Mouse (Mus musculus): ENCODE results near the gene Satb2.

The Satb2 gene

DNA sequence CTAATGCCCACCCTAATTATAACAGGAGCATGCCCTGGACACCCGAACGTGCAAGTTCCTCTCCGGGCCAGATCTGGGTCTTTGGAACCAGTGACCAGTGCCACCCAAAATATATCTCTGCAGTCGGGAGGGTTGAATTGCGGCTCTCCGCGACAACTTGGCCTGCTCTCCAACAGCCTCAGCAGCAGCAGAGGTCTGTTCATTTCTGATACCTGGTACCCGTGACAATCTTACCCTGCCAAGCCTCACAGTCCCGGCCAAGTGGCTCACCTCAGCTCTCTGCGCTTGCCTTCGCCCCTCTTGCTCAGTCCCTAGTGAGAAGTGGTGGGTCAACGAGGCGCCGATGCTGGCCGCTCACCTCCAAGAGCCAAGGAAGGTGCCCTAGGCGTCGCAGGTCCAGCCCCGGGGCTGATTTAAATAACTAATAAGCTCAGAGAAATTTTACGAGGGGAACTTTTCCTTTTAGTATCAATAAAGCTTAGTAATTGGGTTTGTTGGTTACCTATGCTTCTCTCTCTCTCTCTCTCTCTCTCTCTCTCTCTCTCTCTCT, at the start of gene Satb2:
Gene Satb2, minus strand, starts transcription at position 500 of the 550 bp plus-strand sequence.
- no peak for DNase-seq (ENCODE audit: low spot score)

DNA sequence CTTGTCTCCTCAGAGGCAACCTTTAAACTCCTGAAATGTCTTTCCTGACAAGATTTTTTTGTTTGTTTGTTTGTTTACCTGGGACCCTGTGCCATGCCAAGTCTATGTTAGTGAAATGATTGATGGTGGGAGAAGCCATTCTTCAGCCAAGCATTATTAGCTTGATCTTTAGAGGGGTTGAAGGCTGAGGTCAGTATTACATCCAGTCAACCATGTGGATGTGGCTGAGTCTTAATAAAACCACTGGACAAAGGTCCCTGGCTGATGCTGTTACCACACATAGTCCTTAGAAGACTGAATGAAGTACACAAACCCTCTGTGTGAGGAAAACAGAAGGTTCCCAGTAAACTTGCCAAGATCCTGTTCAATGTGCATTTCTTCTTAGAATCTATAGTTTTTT, 40.5 kb upstream of the Satb2 start:
- DNase-seq (ENCODE audit: low spot score): no peak

- no peak for DNase-seq (ENCODE audit: low spot score)
Measured at GRCm38 (mm10) chr1:57013856-57014255, 35.4 kb upstream of the Satb2 start.

DNA sequence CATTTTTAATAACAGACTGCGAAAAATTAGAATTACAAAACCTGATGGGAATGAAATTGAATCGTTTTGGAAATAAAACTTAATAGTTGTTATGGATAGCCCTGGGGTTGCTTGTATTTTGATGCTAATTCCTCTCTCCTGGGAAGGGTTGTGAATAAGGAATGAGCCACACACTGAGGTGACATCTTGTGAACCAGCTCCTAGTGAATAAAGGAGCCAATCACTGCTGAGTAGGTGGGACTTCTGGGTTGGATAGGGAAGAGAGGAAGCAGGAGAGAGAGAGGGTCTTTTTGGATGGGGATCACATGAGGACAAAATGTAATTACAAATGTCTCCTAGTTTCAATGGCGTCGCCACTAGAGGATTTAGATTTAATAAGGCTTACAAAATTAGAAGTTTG, 30.7 kb upstream of the Satb2 start:
- no peak for DNase-seq (ENCODE audit: low spot score)

GRCm38 (mm10) chr1:56995041-56995440, 16.6 kb upstream of the Satb2 start:
- no peak for DNase-seq (ENCODE audit: low spot score)

GRCm38 (mm10) chr1:56992310-56992709, 13.9 kb upstream of the Satb2 start:
- no peak for DNase-seq (ENCODE audit: low spot score)

DNA sequence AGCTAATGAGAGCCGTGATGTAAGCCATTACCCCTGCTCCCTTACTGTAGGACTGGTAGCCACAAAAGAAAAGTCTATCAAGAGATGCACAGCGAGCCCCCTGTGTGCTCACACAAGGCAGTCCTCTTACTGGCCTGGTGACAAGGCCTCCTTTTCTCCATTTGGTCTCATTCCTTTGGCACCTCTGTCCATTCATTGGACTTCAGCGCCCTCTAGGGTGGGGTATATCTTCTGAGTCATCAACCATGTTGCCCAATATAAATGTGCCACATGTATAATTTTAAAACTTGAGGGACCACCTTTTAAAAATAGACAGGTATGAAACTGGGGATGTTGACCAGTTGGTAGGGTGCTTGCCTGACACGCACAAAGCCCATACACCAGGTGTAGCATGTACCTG, 13.2 kb upstream of the Satb2 start:
- DNase-seq (ENCODE audit: low spot score): no peak

GRCm38 (mm10) chr1:56984483-56984810, 6.0 kb upstream of the Satb2 start:
- no peak for DNase-seq (ENCODE audit: low spot score)

DNA sequence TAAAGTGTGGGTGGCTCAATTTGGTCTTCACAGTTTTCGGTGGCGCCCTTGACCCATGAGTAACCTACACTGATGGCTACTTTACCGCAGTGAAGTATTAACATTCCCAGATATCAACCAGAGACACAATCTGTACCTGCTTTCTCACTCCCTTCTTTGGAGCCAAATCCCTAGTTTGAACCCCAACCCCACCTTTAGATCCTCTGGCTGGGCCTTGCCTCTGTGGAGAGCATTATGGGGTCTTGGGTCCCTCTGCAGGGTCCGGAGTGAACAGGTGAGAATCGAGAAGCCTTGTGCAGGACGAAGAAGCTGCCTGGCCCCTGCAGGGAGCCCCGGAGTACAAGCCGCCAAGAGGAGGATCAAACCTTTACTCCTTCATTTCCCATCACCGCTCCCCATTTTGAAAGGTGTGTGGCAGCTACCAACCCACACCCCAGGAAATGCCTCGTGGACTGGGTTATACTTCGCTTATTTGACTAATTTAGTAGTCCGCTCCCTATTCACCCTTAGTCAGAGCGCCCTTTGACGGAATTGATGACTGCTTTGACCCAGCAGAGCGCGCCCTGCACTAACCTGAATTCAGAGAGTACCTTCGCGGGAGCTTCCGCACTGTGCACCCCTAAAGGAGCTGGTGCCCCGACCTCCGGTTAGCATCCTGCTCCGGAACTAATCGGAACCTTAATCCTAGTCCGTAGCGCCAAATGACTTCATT, 5.5 kb upstream of the Satb2 start:
- DNase-seq (ENCODE audit: low spot score): no peak

- DNase-seq (ENCODE audit: low spot score): no peak
Measured at GRCm38 (mm10) chr1:56983100-56983590, 4.7 kb upstream of the Satb2 start.

DNA sequence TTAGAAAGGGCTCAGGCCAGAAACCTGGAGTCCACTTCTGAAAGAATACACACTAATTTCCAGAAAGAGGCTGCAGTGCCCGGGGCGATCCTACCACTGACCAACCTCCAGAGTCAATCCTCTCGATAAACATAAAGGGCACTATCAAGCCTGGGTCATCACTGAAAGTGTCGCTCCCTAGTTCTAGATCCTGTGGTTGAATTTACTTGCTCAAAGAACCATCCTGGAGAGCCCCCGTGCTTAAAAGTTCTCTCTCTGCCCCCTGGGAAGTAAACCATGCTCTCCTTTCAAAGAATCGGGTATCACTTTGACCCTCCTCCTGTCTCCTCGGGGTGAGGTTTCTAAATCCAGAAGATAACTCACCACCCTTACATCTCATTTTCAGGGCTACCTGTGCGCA, 4.2 kb upstream of the Satb2 start:
- no peak for DNase-seq (ENCODE audit: low spot score)

DNA sequence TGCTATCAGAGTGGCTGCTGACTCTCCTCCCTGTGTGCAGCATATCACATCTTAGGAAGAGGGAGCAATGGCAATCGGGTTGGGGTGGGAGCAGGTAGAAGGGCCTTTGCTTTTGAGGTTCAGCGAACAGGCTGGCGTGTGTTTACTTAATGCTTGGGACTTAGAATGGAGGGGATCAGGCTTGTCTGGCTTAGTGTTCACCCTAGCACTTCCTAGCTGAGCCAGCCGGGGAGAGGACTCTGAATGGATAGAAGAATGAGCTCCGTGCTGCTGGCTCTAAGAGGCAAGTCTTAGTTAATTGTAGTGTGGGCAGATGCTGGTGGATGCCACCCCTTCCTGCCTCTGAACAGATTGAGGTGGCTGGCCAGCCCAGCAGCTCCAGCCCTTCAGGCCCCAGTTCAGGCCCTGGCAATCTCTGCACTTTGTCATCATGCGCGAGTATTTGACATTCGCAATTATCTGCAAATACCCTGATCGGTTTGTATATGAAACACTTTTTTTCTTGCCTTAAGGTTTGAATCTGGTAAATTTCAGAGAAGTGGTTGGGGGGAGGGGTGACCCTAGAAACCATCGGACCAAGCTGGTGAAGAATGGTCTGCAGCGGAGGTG, 3.6 kb upstream of the Satb2 start:
- DNase-seq (ENCODE audit: low spot score): no peak

DNA sequence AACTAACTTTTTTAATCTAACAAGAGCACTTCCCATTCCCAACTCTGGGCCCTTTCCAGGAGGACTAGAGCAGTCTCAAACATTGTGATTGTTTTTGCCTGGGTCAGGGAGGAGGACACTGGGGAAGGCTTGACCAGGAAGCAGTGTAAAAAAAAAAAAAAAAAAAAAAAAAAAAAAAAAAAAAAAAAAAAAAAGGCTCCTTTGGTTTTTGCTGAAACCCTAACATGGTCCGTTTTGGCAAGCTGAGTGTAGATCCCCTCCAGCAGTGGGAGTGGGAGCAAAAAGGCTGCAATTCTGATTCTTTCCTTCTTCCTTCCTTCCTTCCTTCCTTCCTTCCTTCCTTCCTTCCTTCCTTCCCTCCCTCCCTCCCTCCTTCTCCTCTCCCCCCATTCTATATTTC, 3.1 kb upstream of the Satb2 start:
- DNase-seq (ENCODE audit: low spot score): no peak

- DNase-seq (ENCODE audit: low spot score): no peak
Measured at GRCm38 (mm10) chr1:56980631-56981275, 2.3 kb upstream of the Satb2 start.

DNA sequence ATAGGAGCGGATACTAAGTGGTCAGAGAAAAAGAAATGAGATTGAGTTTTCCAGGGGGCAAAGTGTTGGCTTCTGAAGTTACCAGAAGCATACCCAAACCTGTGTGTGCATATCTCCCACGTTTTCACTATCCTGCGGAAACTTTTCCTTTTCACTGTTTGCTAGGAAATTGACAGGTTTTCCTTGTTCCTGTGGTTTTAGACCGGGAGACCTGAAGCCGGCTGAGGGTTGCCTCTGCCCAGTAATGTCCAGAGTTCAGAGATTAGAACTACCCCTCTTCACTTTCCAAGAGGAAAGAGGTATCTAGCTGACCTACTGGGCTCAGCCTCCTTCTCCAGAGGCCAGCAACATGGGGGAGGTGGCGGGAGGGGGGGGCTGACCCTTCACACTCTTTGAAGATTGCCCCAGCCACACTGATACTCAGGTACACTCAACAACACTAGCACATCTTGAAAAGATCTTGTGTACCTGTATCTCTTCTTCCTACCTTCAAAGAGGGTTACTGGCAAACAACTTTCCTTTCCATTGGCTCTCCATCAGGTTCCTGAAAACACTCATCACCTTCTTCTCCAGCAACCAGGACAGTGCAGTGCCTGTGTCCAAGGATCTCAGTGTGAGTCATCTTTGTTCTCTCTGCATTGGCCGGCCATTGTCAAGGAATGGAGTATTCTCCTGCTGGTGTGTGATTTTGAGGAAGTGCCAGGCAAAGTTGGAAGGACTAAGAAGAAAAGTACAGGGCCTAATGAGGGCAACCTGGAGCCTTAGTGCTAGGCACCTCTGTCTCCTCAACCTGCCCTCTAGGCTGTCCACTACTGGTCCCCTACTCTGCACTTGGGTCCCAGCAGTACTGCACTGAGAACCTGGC, 1.3 kb upstream of the Satb2 start:
- no peak for DNase-seq (ENCODE audit: low spot score)

GRCm38 (mm10) chr1:56977201-56978100, 999 bp downstream of the Satb2 start:
- peak; percentile 54 for DNase-seq (ENCODE audit: low spot score)

DNA sequence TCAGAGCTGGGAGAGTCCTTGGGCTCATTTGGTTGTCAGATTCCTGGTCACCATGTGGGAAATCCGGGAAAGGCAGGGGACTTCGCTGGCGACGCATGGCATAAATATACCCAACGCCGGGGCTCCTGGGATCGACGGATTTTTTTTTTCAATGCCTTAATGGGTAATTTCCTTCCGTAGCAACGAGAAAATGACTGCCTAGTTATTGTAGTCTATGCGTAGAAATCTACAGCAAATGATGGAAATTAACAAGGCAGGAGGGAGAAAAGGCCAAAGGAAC, 1.7 kb downstream of the Satb2 start:
- DNase-seq (ENCODE audit: low spot score): no peak

DNA sequence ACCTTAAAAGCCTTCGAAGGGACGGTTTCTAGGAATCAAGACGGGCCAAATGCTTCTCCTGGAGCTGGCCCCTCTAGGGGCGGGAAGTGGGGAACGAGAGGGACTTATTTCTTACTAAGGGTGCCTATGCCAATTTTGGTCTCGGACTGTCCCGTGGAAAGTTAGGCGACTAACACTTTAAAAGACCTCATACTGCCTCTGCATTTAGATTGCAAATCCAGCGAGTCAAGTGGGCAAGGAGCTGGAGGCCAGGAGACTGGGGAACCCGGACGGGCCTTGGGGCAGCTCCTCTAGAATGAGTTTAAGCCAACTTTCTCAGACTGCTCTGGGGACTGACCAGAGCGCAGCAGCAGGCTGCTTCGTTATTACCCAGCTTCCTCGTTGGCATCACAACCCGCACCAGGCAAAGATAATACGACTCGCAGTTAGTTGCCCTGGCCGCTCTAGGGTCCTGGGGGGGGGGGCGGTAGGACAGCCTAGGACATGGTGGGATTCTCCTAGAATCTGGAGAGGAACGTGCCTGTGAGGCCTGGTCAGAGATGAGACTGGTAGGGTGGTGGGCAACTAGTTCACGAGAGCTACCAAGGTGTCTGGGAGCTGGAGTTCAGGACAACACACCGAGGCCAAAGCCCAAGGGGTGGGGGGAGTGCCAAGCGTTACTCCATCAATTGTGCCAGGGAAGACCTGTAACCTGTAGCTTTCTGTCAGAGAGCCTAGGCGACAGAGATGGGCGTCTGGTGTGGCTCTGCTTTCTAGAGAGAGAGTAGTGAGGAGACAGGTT, 2.2 kb downstream of the Satb2 start:
- DNase-seq (ENCODE audit: low spot score): no peak

DNA sequence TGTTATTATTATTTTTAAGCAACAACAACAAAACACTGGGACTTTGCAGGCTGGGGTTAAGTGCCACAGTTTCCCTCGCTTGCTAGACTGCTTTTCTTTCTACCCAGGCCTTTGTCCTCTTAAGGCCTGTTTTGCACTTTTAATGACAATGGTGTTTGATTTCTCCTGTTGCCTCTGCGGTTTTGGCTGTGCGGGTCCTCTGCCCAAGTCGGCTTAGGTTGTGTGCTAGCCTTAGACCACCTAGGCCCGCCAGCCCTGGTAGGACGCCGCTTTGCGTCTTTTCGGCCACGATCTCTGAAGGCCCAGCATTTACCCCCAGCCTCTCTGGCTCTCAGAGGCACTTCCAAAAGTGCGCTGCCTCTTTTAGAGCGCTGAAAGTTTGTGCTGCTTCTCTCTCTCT, 2.9 kb downstream of the Satb2 start:
- no peak for DNase-seq (ENCODE audit: low spot score)

DNA sequence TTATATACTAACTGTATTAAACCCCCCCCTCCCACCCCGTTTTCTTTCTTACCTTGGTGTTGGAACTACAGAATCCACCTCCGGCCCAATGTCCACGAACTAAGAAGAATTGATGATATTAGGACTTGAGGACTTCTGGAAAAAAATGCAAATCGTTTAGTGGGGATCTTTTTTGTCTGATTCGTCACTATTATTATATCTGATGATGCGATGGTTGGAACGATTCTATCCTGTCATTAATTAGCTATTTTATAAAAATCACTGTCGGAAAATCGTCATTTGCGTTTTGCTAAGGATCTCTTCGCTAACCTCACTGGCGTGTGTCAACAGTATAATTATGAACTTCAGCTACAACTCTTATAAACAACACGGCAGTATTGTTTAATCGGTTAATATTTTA, 4.3 kb downstream of the Satb2 start:
- DNase-seq (ENCODE audit: low spot score): no peak

GRCm38 (mm10) chr1:56973593-56973950, 4.9 kb downstream of the Satb2 start:
- no peak for DNase-seq (ENCODE audit: low spot score)

All from yolk sac, embryonic 10.5 days (tissue).